Mouse (Mus musculus) neural tube, embryonic 11.5 days (tissue): ENCODE measurements around the gene Foxp1. TPM values are rescaled to one million over a fixed set of nuclear protein-coding genes. Genes with fewer than 3 reads are reported as not detected.

Experiments
- ATAC-seq: fragments of 200-750 bp; cut with Nextera tagmentation; 2 replicates; pipeline ENCODE4 v1.8.0; 2017; ENCODE audit warnings: moderate number of reproducible peaks, mild to moderate bottlenecking, moderate TSS enrichment, moderate library complexity; ENCODE audit not compliant: insufficient read depth, low FRiP score, low TSS enrichment
- DNase-seq: peaks from one replicate; pipeline ENCODE4 v3.0.0-alpha.2; 2015; ENCODE audit warnings: low spot score
- H3K27ac ChIP-seq: fragments of 300-500 bp; sonication (generic); 2 replicates; pipeline ENCODE4 v1.5.1; 2014; ENCODE audit warnings: low read depth, mild to moderate bottlenecking, low read length
- H3K27me3 ChIP-seq: fragments of 300-500 bp; sonication (generic); 2 replicates; pipeline ENCODE4 v1.6.1; 2014; ENCODE audit warnings: mild to moderate bottlenecking, low read length, mixed read lengths; ENCODE audit not compliant: control insufficient read depth, insufficient read depth
- H3K36me3 ChIP-seq: fragments of 300-500 bp; sonication (generic); 2 replicates; pipeline ENCODE4 v1.6.1; 2014; ENCODE audit warnings: mild to moderate bottlenecking, low read length, moderate library complexity, mixed read lengths; ENCODE audit not compliant: control insufficient read depth, insufficient read depth
- H3K4me1 ChIP-seq: fragments of 300-500 bp; sonication (generic); 2 replicates; pipeline ENCODE4 v1.6.1; 2014; ENCODE audit warnings: low read length, mixed read lengths; ENCODE audit not compliant: control insufficient read depth, insufficient read depth
- H3K4me2 ChIP-seq: fragments of 300-500 bp; sonication (generic); 2 replicates; pipeline ENCODE4 v1.6.1; 2014; ENCODE audit warnings: low read depth, mild to moderate bottlenecking, moderate library complexity
- H3K4me3 ChIP-seq: fragments of 300-500 bp; sonication (generic); 2 replicates; pipeline ENCODE4 v1.5.1; 2014; ENCODE audit warnings: low read depth, low read length
- H3K9ac ChIP-seq: fragments of 300-500 bp; sonication (generic); 2 replicates; pipeline ENCODE4 v1.6.1; 2014; ENCODE audit warnings: mild to moderate bottlenecking, low read length
- H3K9me3 ChIP-seq: fragments of 300-500 bp; sonication (generic); 2 replicates; pipeline ENCODE4 v1.6.1; 2016; ENCODE audit warnings: low read length; ENCODE audit not compliant: control insufficient read depth
- WGBS: fragments of 180-500 bp; shearing (Covaris S2); extraction: QIAGEN DNeasy Blood & Tissue Kit; methylation state at CpG from one replicate; pipeline ENCODE4 v1.1.7; 2014; 5-methylcytosine and 5-hydroxymethylcytosine counted together
- polyA plus RNA-seq: library from polyadenylated mRNA; unstranded; fragments of >200 nt; fragmentation: Nextera tagmentation; extraction: Ambion mirVana; gene quantifications from 2 replicates; pipeline ENCODE4 v1.2.1, GENCODE M21; 2014

Gene Foxp1
- polyA plus RNA-seq, 1 experiment from 2014 or later, result 116 TPM

DNA sequence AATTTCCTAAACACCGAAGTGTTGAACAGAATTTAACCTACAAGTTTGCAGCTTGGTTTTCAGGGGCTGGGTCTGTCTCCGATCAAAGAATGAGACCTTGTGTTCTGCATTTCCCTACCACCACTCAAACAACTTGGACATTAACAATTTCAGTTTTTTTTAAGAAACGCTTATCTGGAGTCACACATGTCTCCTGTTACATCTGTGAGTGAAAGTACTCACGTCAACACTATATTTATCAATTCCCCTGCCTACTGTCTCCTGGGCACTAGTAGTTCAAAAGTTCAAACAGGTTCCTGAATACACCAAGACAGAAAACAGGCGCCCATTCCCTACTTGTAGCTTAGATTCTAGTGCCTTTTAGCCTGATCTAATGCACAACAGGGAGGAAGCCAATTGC lies 172.4 kb downstream of the Foxp1 start:
- Histone ChIP-seq H3K9ac (no peak overlapping the region), H3K27me3 (no peaks in the 10 kb centered on the region), H3K4me3 (no peak overlapping the region), H3K27ac (no peak overlapping the region), H3K4me2 (no peak overlapping the region), H3K9me3 (no peaks in the 10 kb centered on the region), H3K36me3 (no peaks in the 10 kb centered on the region), H3K4me1 (no peaks in the 10 kb centered on the region; the same call in 1 of the 2 replicates)
- ATAC-seq, result no peak
- WGBS, result 76% methylated on average over 5 of the region's 5 CpGs
- DNase-seq, result no peak

- ATAC-seq, result no peak
- peak; percentile 41 for DNase-seq
Measured at GRCm38 (mm10) chr6:99347836-99348235, 174.7 kb downstream of the Foxp1 start.

GRCm38 (mm10) chr6:99344966-99345365 lies 177.6 kb downstream of the Foxp1 start:
- no peaks in the 10 kb centered on the region for H3K9me3 ChIP-seq
- no peaks in the 10 kb centered on the region for H3K27me3 ChIP-seq
- H3K4me2 ChIP-seq, result no peak overlapping the region
- 95% methylated on average over 7 of the region's 7 CpGs for WGBS
- DNase-seq (no peak), ATAC-seq (no peak)
- H3K27ac ChIP-seq, result no peak overlapping the region
- no peaks in the 10 kb centered on the region; the same call in 1 of the 2 replicates for H3K4me1 ChIP-seq
- no peak overlapping the region for H3K9ac ChIP-seq
- H3K36me3 ChIP-seq, result no peaks in the 10 kb centered on the region
- H3K4me3 ChIP-seq, result no peak overlapping the region

More at GRCm38 (mm10) chr6:99347836-99348235, 174.7 kb downstream of the Foxp1 start:
- Histone ChIP-seq H3K4me1 (no peaks in the 10 kb centered on the region; the same call in 1 of the 2 replicates), H3K4me2 (no peak overlapping the region), H3K4me3 (no peak overlapping the region), H3K36me3 (no peaks in the 10 kb centered on the region), H3K27ac (no peak overlapping the region), H3K9ac (no peak overlapping the region), H3K27me3 (no peaks in the 10 kb centered on the region), H3K9me3 (no peaks in the 10 kb centered on the region)
- 22% methylated on average over 10 of the region's 10 CpGs for WGBS

- peaks cover 4% of the 10 kb centered on the region for H3K4me1 ChIP-seq
- ATAC-seq, result no peak
- H3K9ac ChIP-seq, result no peak overlapping the region
- no peak overlapping the region for H3K4me2 ChIP-seq
- H3K27me3 ChIP-seq, result no peaks in the 10 kb centered on the region
- 93% methylated on average over 3 of the region's 3 CpGs for WGBS
- H3K36me3 ChIP-seq, result no peaks in the 10 kb centered on the region
- no peak overlapping the region for H3K4me3 ChIP-seq
- no peak overlapping the region for H3K27ac ChIP-seq
- no peaks in the 10 kb centered on the region for H3K9me3 ChIP-seq
- no peak for DNase-seq
Measured at GRCm38 (mm10) chr6:99344357-99344756, 178.2 kb downstream of the Foxp1 start.

DNA sequence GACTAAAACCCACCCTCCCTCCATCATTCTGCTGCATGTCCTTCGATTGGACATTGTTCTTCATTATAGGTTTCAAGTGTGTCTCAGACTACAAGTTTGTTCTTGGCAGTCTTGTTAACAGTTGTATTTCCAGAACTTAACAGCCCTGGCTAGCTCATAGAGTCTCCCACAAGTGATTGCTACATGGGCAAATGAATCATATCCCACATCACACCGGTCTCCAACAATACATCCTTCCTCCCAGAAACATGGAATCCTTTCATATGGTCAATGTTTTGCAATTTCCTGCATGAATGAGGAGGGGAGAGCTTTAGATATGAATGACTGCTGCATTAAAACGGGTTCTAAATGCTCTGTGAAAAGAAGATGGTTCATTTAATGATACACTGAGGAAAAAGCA lies 178.7 kb downstream of the Foxp1 start:
- Histone ChIP-seq H3K27ac (no peak overlapping the region), H3K4me2 (no peak overlapping the region), H3K4me3 (no peak overlapping the region), H3K36me3 (no peaks in the 10 kb centered on the region), H3K9me3 (no peaks in the 10 kb centered on the region), H3K27me3 (no peaks in the 10 kb centered on the region), H3K4me1 (peaks cover 6% of the 10 kb centered on the region), H3K9ac (no peak overlapping the region)
- ATAC-seq, result no peak
- 95% methylated on average over 3 of the region's 3 CpGs for WGBS
- no peak for DNase-seq

DNA sequence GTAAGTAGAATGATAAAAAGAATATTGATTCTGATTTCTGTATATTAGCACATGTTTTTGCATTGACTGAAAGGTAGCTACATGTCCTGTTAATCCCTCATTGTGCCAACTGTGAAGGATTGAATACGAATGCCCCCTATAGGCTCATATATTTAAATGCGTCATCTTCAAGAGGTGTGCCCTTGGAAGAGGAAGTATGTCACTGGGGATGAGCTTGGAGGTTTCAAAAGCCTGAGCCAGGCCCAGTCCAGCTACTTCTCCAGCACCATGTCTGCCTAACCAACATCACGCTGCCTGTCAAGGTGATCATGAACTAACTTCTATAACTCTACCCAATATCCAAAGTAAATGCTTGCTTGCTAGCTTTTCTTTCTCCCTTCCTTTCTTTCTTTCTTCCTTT lies 180.1 kb downstream of the Foxp1 start:
- no peaks in the 10 kb centered on the region for H3K9me3 ChIP-seq
- no peak overlapping the region for H3K27ac ChIP-seq
- H3K27me3 ChIP-seq, result no peaks in the 10 kb centered on the region
- no peak for ATAC-seq
- H3K36me3 ChIP-seq, result no peaks in the 10 kb centered on the region
- WGBS, result 94% methylated on average over 3 of the region's 3 CpGs
- H3K4me1 ChIP-seq, result peaks cover 18% of the 10 kb centered on the region
- H3K9ac ChIP-seq, result no peak overlapping the region
- no peak overlapping the region for H3K4me3 ChIP-seq
- no peak overlapping the region for H3K4me2 ChIP-seq
- no peak for DNase-seq

DNA sequence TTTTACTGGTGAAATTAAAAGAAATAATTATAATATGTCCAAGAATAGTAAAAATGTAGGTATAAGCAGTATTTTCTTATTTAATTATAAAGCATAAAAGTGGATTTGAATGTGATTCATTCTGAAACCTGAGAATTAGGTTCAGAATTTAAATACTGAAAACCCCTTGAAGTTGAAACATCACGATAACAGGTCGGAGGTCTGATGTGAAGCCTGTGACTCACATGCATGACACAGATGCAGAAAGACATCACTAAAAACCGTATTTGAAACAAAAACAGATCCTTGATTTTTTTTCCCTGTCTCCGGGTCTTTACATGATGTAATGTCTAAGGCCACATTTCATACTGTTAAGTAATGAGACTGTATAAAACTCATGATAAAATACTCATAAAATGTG lies 181.6 kb downstream of the Foxp1 start:
- Histone ChIP-seq H3K9me3 (no peaks in the 10 kb centered on the region), H3K4me2 (no peak overlapping the region), H3K36me3 (no peaks in the 10 kb centered on the region), H3K27me3 (no peaks in the 10 kb centered on the region), H3K27ac (no peak overlapping the region), H3K4me1 (peaks cover 24% of the 10 kb centered on the region), H3K4me3 (no peak overlapping the region), H3K9ac (no peak overlapping the region)
- WGBS, result 89% methylated on average over 4 of the region's 4 CpGs
- no peak for ATAC-seq
- no peak for DNase-seq

- H3K36me3 ChIP-seq, result no peaks in the 10 kb centered on the region
- no peaks in the 10 kb centered on the region for H3K9me3 ChIP-seq
- no peak for ATAC-seq
- H3K9ac ChIP-seq, result no peak overlapping the region
- no peak overlapping the region for H3K4me3 ChIP-seq
- DNase-seq, result no peak
- no peaks in the 10 kb centered on the region for H3K27me3 ChIP-seq
- WGBS, result 81% methylated on average over 10 of the region's 10 CpGs
- peaks cover 26% of the 10 kb centered on the region for H3K4me1 ChIP-seq
- H3K4me2 ChIP-seq, result no peak overlapping the region
- H3K27ac ChIP-seq, result no peak overlapping the region
Measured at GRCm38 (mm10) chr6:99339986-99340721, 182.4 kb downstream of the Foxp1 start.

GRCm38 (mm10) chr6:99339343-99339620 lies 183.2 kb downstream of the Foxp1 start:
- Histone ChIP-seq H3K27ac (no peak overlapping the region), H3K27me3 (no peaks in the 10 kb centered on the region)
- WGBS, result 30% methylated on average over 5 of the region's 5 CpGs

More at GRCm38 (mm10) chr6:99339343-99339620, 183.2 kb downstream of the Foxp1 start:
- DNase-seq (peak; percentile 28), ATAC-seq (no peak)
- no peak overlapping the region for H3K4me2 ChIP-seq
- H3K36me3 ChIP-seq, result no peaks in the 10 kb centered on the region
- H3K4me3 ChIP-seq, result no peak overlapping the region
- no peak overlapping the region for H3K9ac ChIP-seq
- peaks cover 26% of the 10 kb centered on the region for H3K4me1 ChIP-seq
- H3K9me3 ChIP-seq, result no peaks in the 10 kb centered on the region
